Mouse (Mus musculus) kidney, adult 9 months (tissue): ENCODE measurements at regions not wholly inside any gene's neighbourhood (a gene's known extent, or its start where the extent isn't known, plus 50 kb on each side); places are given as distances from the start of the nearest gene placed in this dataset.

Source experiments
- DNase-seq: peaks from one replicate; pipeline ENCODE4 v3.0.0; 2022

DNA sequence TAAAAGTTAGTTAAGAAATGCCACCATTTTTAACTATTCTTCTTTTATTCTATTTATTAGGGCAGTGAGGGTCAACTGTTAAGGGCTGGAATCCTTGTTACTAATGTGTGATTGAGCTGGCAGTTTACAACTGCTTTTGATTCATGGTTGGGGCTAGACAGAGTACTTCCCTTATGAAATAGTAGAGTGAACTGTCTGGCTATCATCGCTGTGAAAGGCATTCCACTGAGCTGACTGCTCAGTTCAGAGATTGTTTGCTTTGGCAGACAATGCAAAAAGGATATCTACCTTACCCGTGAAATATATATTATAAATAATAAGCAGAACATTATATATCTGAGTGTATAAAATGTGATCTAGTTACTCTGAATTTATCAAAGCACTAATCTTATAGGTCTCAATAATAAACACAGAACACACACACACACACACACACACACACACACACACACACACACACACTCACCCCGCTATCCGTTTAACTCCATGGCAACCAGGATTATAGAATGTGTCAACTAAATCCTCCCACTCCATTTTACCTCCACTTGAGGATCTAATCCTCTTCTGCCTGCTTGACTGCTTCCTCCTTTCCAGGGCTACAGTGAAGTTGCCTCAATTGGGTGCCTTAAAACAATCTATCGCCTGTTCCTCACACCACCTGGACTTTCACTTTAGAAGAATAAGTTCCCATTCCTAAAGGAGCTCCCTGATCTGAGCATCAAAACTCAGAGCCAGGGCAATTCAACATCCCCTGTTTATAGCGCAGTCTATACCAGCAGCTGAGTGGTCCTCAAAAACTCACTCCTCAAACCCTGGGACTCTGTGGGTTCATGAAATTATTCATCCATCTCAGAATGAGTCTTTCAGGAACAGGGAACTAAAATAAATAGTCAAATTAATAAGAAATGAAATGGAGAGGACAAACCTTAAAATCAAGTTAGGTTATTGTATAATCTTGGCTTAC is 126.6 kb downstream of the Gm9733 start:
- no peak for DNase-seq

DNA sequence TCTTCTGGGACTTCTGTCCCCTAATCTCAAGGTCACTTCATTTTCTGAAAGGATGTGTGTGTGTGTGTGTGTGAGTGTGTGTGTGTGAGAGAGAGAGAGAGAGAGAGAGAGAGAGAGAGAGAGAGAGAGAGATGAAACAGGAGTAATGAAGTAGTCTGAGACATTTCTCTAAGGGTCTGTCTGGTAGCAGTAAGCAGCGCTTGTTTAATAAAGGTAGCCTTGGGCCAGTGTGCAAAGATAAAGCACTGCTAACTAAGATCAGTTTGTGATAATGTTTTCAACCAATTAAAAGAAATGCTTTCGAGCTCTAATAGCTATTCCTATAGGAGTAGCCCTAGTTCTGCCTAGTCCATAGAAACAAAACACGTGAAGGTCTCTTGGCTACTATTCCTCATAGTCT is 119.7 kb downstream of the Gm9733 start:
- DNase-seq, result no peak

DNA sequence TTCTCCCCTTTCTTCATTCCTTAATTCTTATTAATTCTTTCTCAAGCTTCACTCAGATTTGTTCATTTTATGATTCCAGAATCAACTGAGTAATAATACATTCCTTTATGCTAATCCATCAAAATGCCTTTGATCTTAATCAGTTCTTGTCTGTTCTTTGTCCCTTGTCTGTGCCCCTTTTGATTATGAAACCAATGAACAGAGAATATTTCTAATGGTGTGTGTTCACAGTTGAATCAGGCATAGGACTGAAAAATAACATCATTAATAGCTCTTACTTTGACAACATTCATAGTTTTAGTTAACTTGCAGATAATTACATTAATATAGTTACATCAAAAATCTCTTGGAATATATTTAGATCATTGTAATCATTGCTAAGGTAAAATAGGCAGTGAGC is 114.5 kb downstream of the Gm9733 start:
- no peak for DNase-seq

DNA sequence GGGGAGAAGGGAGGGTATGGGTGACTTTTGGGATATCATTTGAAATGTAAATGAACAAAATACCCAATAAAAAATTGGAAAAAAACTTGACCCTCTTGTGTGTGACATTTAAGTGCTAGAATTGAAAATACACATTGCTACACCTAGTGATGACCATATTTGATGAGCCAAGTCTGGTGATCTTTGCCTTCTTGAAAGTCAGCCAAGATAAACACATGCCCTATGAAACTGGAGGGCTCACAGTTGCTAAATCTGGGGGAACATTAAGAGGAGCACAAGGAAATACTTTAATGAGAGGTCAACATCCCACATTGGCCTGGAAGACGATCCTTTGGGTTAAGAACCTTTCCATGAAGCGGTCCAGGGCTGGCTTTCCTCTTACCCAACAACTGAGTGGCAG is 112.8 kb downstream of the Gm9733 start:
- peak; percentile 42 for DNase-seq

DNA sequence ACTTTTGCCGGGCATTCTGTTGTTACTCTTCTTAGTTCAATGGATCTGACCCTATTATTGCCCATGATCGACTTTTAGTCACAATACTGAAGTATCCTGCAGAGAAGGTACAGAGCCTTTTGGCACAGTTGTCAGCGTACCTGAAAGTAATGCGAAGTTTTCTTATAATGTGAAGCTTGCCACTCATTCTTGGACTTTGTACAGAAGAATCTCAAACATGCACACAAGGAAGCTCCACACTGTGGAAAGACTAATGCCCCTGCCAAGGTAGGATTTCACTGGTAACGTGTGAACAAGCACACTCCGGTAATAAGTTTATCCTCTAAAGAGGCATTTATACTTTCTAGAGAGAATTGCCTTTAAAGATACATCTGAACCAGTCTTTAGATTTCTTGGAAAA is 108.8 kb downstream of the Gm9733 start:
- peak; percentile 43 for DNase-seq

DNA sequence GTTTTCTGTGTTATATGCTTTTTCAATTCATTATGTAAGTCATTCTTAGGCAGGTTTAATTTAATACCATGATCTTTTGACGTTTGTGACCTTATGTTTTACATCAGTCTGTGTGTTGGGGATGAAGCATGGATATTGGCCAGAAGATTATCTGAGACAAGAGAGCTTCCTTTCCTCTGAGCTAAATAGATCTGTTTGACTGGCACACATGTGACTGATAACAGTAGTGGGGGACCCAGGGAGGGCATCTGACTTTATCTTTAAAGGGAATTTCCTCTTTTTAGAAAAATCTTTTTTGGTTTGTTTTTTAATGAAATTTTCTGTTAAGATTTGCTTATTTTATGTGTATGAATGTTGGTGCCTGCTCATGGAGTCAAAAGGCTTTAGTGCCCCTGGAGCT is 107.7 kb downstream of the Gm9733 start:
- DNase-seq, result no peak

DNA sequence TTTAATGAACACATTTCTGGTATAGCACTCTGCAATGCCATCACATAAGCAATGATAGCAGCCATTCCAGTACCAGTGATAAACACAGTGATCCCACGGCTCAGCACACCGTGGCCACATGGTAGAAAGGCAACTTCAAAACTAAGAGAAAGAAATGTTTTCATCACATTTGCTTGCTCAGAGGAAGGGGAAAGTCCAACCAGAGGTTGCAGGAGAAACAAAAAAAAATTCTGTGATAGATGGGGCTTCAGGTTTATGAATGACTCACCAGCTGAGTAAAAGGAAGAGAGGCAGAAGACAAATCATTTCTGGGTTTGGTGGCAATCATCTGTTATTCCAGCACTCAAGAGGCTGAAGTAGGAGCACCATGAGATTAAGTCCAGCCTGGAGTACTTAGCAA is 103.5 kb downstream of the Gm9733 start:
- no peak for DNase-seq

DNA sequence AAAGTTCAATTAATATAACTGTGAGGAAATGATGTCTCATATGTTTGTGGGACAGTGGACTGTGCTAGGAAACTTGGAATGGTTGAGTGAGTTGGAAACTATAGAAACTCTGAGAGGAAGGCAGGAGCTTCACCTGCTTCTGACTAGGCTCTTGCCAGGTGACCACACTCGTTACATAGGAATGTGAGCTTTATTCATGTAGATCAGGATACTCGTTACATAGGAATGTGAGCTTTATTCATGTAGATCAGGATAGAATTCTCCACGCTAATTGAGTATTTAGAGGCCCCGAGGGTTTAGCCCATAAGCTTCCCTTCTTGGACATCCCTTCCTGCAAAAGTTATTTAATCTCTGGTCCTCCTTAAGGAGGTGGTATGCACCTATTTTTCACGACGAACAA is 101.9 kb downstream of the Gm9733 start:
- DNase-seq, result no peak

DNA sequence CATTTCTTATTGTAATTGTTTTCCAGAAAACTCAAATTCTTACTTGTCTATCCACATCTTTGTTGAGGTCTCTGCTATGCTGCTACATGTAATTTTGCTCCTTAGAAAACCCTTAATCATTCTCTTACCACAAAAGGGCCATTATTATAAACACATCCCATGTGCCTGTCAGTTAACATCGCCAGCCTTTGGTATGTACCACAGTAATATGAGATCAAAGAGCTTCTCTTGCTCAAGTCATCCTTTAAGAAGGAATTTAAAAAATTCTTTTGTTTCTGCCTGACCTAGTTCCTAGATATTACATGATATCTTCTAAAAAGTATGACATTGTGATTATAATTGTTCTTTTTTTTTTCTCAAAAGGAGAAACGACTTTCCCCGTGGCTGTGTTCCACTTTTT is 100.7 kb downstream of the Gm9733 start:
- no peak for DNase-seq

DNA sequence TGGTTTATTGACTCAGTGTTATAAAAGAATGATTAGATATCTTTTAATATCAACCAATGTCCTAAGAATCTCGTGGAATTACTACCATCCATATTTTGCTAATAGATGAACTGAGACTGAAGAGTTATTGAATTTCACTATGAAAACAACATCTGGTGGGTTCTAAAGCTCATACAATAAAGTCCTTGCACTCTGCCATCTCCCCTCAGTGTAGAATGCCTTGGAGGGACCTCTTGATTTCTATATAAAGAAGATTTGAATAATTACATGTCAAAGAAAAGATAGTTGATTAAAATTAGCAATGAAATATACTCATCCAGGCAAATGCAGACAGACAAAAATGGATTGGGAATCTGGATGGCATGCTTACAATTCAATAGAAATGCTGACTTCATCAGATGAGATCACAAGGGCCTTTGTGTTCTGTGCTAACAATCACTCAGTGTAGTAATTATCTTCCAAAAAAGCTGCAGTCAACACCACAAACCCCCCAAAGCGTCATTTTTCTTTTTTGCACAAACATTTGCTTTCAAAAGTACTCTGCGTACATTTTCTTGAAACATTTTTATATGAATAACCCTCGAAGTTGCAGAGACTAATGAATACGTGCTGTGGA is 94.2 kb downstream of the Gm9733 start:
- no peak for DNase-seq

DNA sequence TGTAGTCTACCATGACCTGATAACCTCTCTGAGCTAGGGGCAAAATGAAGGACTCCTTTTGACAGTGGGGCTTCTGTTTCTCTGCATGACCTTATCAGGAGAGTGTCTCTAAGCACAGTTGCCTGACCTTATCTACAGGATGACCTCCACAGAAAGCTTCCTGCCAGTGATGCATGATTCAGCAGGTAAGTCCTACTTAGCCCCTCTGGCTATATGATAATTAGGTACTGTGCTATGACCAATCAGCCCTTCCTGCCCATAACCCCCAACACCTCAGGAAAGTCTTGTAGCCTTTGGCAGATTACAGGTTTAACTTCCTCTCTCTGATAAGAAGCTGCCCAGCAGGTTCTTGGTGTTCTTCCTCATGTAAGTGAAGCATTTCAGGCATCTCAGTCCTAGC is 89.7 kb downstream of the Gm9733 start:
- no peak for DNase-seq

DNA sequence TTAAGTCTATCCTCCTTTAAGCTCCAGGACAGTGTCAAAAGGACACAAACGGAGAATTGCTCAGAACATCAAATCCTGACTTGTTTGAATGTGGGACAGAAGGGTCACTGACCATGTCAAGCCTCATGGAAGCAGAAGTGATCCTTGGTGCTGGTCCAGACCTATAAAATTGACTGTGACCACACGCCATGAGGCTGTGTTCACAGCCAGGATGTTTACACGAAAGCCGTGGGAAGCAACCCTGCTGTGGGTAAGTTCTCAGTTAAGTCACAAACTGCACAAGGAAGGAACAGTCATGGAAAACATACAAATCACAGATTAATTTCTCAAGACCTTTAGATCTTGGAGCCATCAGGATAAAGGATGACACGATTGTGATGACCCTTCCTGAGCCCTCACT is 88.5 kb downstream of the Gm9733 start:
- no peak for DNase-seq

DNA sequence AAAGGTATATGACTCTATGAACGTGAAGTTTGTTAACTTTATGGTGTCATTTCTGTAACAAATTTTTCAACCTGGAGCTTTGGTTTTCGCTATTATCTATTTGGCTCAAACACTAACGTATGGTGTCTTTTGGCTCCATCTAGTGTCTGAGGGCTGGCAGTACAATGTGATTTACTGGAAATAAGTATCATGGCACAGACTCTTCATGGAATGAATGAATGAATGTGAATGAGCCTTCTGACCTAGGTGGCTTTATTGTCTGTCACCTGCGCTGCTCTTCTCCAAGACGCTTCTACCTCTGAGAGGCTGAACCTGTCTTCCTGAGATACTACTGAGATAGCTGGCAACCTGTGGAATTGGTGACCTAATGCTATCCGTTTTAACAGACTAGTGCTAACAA is 87.1 kb downstream of the Gm9733 start:
- peak; percentile 56 for DNase-seq
